Mouse (Mus musculus) heart, embryonic 16.5 days (tissue): ENCODE results near the gene Wnt5b. TPM values are rescaled to one million over a fixed set of nuclear protein-coding genes. Genes with fewer than 3 reads are reported as not detected.

Experiments
- ATAC-seq: fragments of 200-750 bp; cut with Nextera tagmentation; replicated peaks from 2 replicates; pipeline ENCODE4 v1.8.0; 2017; ENCODE audit warnings: moderate number of reproducible peaks; ENCODE audit not compliant: insufficient read depth, low FRiP score; ENCODE audit errors: extremely low read depth
- H3K27ac ChIP-seq: fragments of 300-500 bp; sonication (generic); 2 replicates; pipeline ENCODE4 v1.5.1; 2014; ENCODE audit warnings: mild to moderate bottlenecking, low read length, control low read depth, moderate library complexity
- H3K27me3 ChIP-seq: fragments of 300-500 bp; sonication (generic); 2 replicates; pipeline ENCODE4 v1.6.1; 2014; ENCODE audit warnings: low read length, mixed read lengths; ENCODE audit not compliant: control insufficient read depth, insufficient read depth
- H3K36me3 ChIP-seq: fragments of 300-500 bp; sonication (generic); 2 replicates; pipeline ENCODE4 v1.6.1; 2014; ENCODE audit not compliant: control insufficient read depth, insufficient read depth
- H3K4me1 ChIP-seq: fragments of 300-500 bp; sonication (generic); 2 replicates; pipeline ENCODE4 v1.6.1; 2014; ENCODE audit warnings: low read length, mixed read lengths; ENCODE audit not compliant: control insufficient read depth, insufficient read depth
- H3K4me2 ChIP-seq: fragments of 300-500 bp; sonication (generic); 2 replicates; pipeline ENCODE4 v1.6.1; 2014; ENCODE audit warnings: low read depth, mild to moderate bottlenecking, control low read depth, low read length
- H3K4me3 ChIP-seq: fragments of 300-500 bp; sonication (generic); 2 replicates; pipeline ENCODE4 v1.5.1; 2014; ENCODE audit warnings: mild to moderate bottlenecking, control low read depth, low read length
- H3K9ac ChIP-seq: fragments of 300-500 bp; sonication (generic); 2 replicates; pipeline ENCODE4 v1.6.1; 2014; ENCODE audit warnings: low read length, control low read depth
- H3K9me3 ChIP-seq: fragments of 300-500 bp; sonication (generic); replicated peaks from 2 replicates; pipeline ENCODE4 v1.6.1; 2016; ENCODE audit warnings: low read length; ENCODE audit not compliant: control insufficient read depth
- WGBS: fragments of 180-500 bp; shearing (Covaris S2); extraction: QIAGEN DNeasy Blood & Tissue Kit; methylation state at CpG from one replicate; pipeline ENCODE4 v1.1.7; 2014; 5-methylcytosine and 5-hydroxymethylcytosine counted together
- polyA plus RNA-seq: library from polyadenylated mRNA; unstranded; fragments of >200 nt; fragmentation: Nextera tagmentation; extraction: Ambion mirVana; gene quantifications from 2 replicates; pipeline ENCODE4 v1.2.1, GENCODE M21; 2015

The Wnt5b gene
- polyA plus RNA-seq, 1 experiment from 2014 or later = 5.6 TPM

DNA sequence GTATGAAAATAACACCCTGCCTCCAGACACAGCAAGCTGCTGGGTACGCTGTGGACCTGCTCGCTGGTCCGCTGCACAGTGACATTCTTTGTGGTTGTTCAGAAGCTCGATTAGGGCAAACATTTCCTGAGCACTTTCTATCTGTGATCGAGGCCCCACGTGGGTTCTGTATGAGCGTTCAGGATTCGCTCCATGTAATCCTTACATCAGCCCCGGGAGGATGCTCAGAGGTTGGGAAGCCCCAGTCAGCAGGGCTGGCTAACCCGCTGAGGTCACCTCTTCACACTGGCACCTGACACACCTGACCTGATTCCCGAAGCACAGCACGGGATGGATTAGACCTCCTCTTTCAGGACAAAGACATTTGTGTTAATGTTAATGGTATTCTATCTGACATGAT is 8.3 kb downstream of the Wnt5b start:
- ATAC-seq = no peak
- Histone ChIP-seq H3K27ac (no peak overlapping the region), H3K9ac (no peak overlapping the region), H3K27me3 (no peaks in the 10 kb centered on the region), H3K4me1 (no peaks in the 10 kb centered on the region), H3K4me3 (no peak overlapping the region), H3K4me2 (no peak overlapping the region), H3K36me3 (no peaks in the 10 kb centered on the region), H3K9me3 (no peaks in the 10 kb centered on the region)
- 84% methylated on average over 12 of the region's 12 CpGs for WGBS

DNA sequence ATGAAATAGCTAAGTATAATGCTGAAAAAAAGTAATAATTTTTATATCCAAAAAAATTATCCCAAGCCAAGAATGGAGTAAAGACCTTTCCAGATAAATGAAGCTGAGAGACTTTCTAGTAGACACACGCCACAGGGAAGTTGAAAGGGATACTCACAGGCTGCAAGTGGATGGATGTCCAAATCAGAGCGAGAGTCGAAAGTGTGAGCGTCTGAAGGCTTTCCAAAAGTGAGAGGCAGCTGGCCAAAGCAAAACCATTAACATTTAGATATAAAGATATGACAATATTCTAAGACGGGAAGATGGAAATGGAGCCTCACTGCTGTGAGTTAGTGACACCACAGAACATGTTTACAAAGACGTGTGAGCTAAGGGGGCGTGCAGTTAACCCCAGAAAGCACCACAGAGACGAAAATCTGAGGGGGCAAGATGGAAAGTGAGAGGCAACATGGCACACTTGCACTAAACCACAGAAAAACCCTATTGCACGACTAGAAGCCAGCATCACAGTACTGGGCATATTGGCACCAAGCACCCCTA is 10.9 kb downstream of the Wnt5b start:
- Histone ChIP-seq H3K4me2 (no peak overlapping the region), H3K36me3 (no peaks in the 10 kb centered on the region), H3K4me1 (no peaks in the 10 kb centered on the region), H3K27me3 (no peaks in the 10 kb centered on the region), H3K9ac (no peak overlapping the region), H3K27ac (no peak overlapping the region), H3K4me3 (no peak overlapping the region), H3K9me3 (no peaks in the 10 kb centered on the region)
- ATAC-seq = no peak
- 71% methylated on average over 9 of the region's 9 CpGs for WGBS

DNA sequence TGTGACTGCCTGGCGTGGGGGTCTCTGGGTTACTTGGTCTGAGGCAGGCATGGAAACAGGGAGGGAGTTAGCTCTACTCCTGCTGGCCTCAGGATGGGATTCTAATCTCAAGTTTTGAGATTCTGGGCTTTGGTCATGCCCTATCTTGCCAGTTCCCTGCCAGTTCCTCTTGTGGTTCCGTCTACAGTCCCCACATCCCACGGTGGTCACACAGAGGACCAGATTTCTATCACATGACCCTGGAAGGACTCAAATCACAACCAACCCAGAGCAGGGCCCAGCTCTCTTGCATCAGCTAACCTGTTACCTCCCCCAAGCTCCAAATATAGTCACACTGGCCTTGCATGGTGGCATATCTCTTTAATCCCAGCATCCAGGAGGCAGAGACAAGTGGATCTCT is 14.5 kb downstream of the Wnt5b start:
- no peaks in the 10 kb centered on the region for H3K36me3 ChIP-seq
- H3K4me2 ChIP-seq = no peak overlapping the region
- H3K27ac ChIP-seq = no peak overlapping the region
- H3K9ac ChIP-seq = no peak overlapping the region
- H3K9me3 ChIP-seq = no peaks in the 10 kb centered on the region
- WGBS = 82% methylated on average over 3 of the region's 3 CpGs
- H3K4me3 ChIP-seq = no peak overlapping the region
- H3K4me1 ChIP-seq = peaks cover 8% of the 10 kb centered on the region
- H3K27me3 ChIP-seq = no peaks in the 10 kb centered on the region
- no peak for ATAC-seq

GRCm38 (mm10) chr6:119526498-119526897 is 17.6 kb downstream of the Wnt5b start:
- Histone ChIP-seq H3K4me2 (no peak overlapping the region), H3K4me3 (no peak overlapping the region), H3K4me1 (peaks cover 15% of the 10 kb centered on the region), H3K27me3 (no peaks in the 10 kb centered on the region), H3K9me3 (no peaks in the 10 kb centered on the region), H3K36me3 (no peaks in the 10 kb centered on the region), H3K27ac (no peak overlapping the region), H3K9ac (no peak overlapping the region)
- ATAC-seq = no peak
- 60% methylated on average over 5 of the region's 5 CpGs for WGBS

DNA sequence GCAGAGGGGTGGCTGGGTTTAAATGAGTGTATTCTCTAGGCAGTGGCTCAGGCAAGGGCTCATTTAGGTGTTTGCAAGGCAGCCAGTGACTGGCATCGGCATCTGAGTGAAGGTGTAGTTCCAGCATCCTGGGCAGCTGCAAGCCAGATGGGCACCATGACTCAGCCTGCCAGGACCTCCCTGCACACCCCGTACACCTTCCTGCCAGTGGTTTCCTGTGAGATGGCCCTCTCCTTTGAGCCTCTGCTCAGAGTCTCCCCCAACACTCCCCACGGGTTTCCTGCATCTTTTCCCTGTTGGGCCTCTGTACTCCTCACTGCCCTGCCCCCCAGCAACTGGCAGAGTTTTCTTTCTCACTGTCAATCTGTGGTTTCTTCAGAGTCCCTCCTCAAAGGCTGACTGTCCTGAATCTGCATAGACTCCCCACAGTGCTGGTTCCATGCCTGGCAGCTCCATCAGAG is 22.2 kb downstream of the Wnt5b start:
- no peak overlapping the region for H3K4me3 ChIP-seq
- no peak overlapping the region for H3K4me2 ChIP-seq
- no peaks in the 10 kb centered on the region for H3K36me3 ChIP-seq
- peaks cover 26% of the 10 kb centered on the region for H3K4me1 ChIP-seq
- 36% methylated on average over 3 of the region's 3 CpGs for WGBS
- H3K9ac ChIP-seq = no peak overlapping the region
- no peak; the same call in 1 of the 2 replicates for ATAC-seq
- H3K27ac ChIP-seq = no peak overlapping the region
- no peaks in the 10 kb centered on the region for H3K9me3 ChIP-seq
- no peaks in the 10 kb centered on the region for H3K27me3 ChIP-seq

DNA sequence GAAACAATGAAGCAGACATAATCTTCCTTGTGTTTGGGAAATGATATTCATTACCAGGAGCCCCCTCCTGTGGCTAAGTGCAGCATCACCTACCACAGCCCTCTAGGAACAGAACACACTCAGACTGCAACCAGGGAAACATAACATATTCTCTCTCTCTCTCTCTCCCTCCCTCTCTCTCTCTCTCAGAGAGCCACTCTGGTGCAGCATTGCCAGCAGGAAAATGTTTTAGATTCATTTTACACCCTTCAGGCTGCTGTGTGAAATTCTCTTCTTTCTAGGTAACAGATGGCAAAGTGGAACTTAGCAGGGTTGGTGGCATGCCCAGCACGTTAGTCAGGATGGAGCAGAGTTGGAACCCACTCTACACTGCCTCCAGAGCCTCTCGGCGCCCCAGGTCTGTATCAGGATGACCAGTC is 22.7 kb downstream of the Wnt5b start:
- no peak overlapping the region for H3K4me2 ChIP-seq

DNA sequence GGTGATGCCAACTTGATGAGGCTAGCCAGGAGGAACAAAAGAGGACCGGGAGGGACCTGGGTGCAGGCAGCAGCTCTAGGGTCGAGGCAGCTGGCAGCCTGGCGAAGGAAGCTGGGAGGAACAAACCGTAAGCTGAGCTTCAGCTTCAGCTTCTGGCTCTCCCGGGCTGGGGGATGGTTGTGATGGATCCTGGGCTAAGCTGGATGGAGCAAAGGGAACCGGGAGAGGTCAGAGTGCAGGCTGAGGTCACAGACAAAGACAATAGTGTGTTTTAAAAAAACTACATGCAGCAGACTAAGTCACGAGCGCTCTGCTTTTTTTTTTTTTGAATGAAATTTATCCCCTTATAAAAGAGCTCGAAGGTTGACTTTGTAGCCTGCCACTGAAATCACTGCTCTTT is 23.4 kb downstream of the Wnt5b start:
- H3K4me1 ChIP-seq = peaks cover 19% of the 10 kb centered on the region
- H3K27me3 ChIP-seq = no peaks in the 10 kb centered on the region
- 34% methylated on average over 9 of the region's 9 CpGs for WGBS
- ATAC-seq = no peak
- H3K4me3 ChIP-seq = no peak overlapping the region
- H3K4me2 ChIP-seq = peak overlapping the region; percentile 37; the same call in 1 of the 2 replicates
- peak overlapping the region; percentile 71 for H3K27ac ChIP-seq
- no peaks in the 10 kb centered on the region for H3K36me3 ChIP-seq
- H3K9ac ChIP-seq = no peak overlapping the region
- no peaks in the 10 kb centered on the region; the same call in 1 of the 2 replicates for H3K9me3 ChIP-seq

More for the DNA sequence above, 22.7 kb downstream of the Wnt5b start:
- no peak for ATAC-seq
- Histone ChIP-seq H3K27me3 (no peaks in the 10 kb centered on the region), H3K27ac (no peak overlapping the region), H3K4me1 (peaks cover 23% of the 10 kb centered on the region), H3K36me3 (no peaks in the 10 kb centered on the region), H3K9me3 (no peaks in the 10 kb centered on the region; the same call in 1 of the 2 replicates), H3K9ac (no peak overlapping the region), H3K4me3 (no peak overlapping the region)
- 68% methylated on average over 3 of the region's 3 CpGs for WGBS

DNA sequence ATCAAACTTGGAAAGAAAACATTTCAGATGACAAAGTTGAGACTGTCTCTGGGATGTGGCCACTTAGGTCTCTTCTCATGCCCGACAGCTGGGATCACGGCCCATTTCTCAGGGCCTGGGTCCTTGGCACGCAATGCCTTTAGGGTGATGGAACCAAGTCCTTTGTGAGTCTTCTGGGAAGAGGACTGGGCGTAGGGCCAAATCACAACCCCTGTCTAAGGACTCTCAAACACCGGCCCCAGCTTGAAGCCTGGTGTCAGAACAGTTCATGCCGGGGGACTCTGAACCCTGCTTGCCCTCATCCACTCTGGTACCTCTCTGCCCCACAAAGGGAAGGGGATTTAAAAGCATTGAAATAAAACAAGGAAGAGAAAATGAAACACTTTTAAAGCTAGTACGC is 30.1 kb downstream of the Wnt5b start:
- Histone ChIP-seq H3K4me3 (no peak overlapping the region), H3K4me2 (no peak overlapping the region), H3K27me3 (no peaks in the 10 kb centered on the region), H3K36me3 (no peaks in the 10 kb centered on the region), H3K4me1 (peaks cover 13% of the 10 kb centered on the region), H3K9ac (no peak overlapping the region), H3K27ac (no peak overlapping the region), H3K9me3 (no peaks in the 10 kb centered on the region; the same call in 1 of the 2 replicates)
- ATAC-seq = 0 out of 2 replicates have a peak, but pooled peaks have one; percentile 43
- 41% methylated on average over 7 of the region's 7 CpGs for WGBS

GRCm38 (mm10) chr6:119513452-119513851 is 30.7 kb downstream of the Wnt5b start:
- Histone ChIP-seq H3K27ac (no peak overlapping the region), H3K36me3 (no peaks in the 10 kb centered on the region), H3K27me3 (no peaks in the 10 kb centered on the region), H3K4me3 (no peak overlapping the region), H3K9ac (no peak overlapping the region), H3K4me1 (peaks cover 13% of the 10 kb centered on the region), H3K9me3 (no peaks in the 10 kb centered on the region; the same call in 1 of the 2 replicates), H3K4me2 (no peak overlapping the region)
- WGBS = 82% methylated on average over 5 of the region's 5 CpGs
- ATAC-seq = no peak
